Mouse (Mus musculus): Measurements from ENCODE around the gene BC017158.

DNA sequence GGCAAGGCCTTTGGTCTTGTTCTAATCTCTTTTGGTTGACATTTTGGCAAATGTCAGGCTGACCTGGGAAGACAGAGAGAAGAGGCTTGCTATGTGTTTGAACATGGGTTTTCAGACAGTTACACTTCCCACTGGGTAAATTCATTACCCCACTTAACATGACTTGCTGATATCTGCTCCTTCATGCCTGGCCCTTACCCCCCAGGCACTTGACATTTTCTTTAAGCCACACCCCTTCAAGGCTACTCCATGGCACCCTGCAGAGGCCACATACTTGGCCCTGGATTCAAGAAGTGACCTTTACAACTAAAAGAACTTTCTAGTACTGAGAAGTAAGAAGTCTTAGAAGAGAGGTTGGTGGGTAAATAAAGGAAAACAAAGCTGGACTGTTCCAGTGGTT lies 9.9 kb upstream of the BC017158 start:
- TF ChIP-seq CTCF (IDR thresholded peaks at IDR 0.05; ENCODE audit: low read depth, low read length), result no peak
- TF ChIP-seq GATA1 (IDR thresholded peaks at IDR 0.05; ENCODE audit: borderline replicate concordance, low read length), result no peak
- TF ChIP-seq TAL1 (conservative IDR thresholded peaks at IDR 0.05; ENCODE audit: low read depth, low read length), result no peak
- no peak for TF ChIP-seq POLR2AphosphoS5 (IDR thresholded peaks at IDR 0.05; ENCODE audit: insufficient replicate concordance, low read depth, low read length)
